Mouse (Mus musculus) heart, adult 2 months (tissue): ENCODE measurements around the gene Pcolce2.

Source experiments
- CTCF ChIP-seq: fragments of 200-600 bp; IDR thresholded peaks from 2 replicates; pipeline ENCODE4 v1.8.1; 2022; ENCODE audit warnings: antibody characterized with exemption, mild to moderate bottlenecking, moderate library complexity
- EP300 ChIP-seq: fragments of 200-500 bp; IDR thresholded peaks from 2 replicates; pipeline ENCODE4 v1.6.1; 2011; ENCODE audit warnings: low read depth, low read length, control low read depth; ENCODE audit not compliant: insufficient read depth
- POLR2A ChIP-seq: fragments of 200-500 bp; IDR thresholded peaks from 2 replicates; pipeline ENCODE4 v1.6.1; 2011; ENCODE audit warnings: mild to moderate bottlenecking, low read depth, low read length, control low read depth; ENCODE audit not compliant: insufficient read depth

- TF ChIP-seq POLR2A (no peak), CTCF (no peak), EP300 (no peak)
Observed at GRCm38 (mm10) chr9:95692823-95693222, 55.4 kb downstream of the Pcolce2 start.
